Mouse (Mus musculus) layer of hippocampus, adult 2 months (tissue): Measurements from ENCODE around the gene Ppia. TPM values are rescaled to one million over a fixed set of nuclear protein-coding genes. Genes with fewer than 3 reads are reported as not detected.

Source experiments
- DNase-seq, 2 experiments: peaks; one replicate each; pipeline ENCODE4 v3.0.0; 2022; ENCODE audit warnings: low spot score in 2 of 2
- H3K27ac ChIP-seq: fragments of 200-600 bp; 2 replicates; pipeline ENCODE4 v1.8.1; 2022
- H3K4me3 ChIP-seq: fragments of 200-600 bp; 2 replicates; pipeline ENCODE4 v1.8.1; 2022; ENCODE audit warnings: mild to moderate bottlenecking
- CTCF ChIP-seq: fragments of 200-600 bp; conservative IDR thresholded peaks from 2 replicates; pipeline ENCODE4 v1.8.1; 2022; ENCODE audit warnings: antibody characterized with exemption, mild to moderate bottlenecking, moderate library complexity
- microRNA-seq, 2 experiments: library from miRNA; unstranded; fragments of <30 nt; microRNA quantifications; one replicate each; pipeline ENCODE4 v1.2.0; 2021
- total RNA-seq, 2 experiments: library from RNA; stranded (reverse); gene quantifications; 2 replicates each; pipeline ENCODE4 v1.2.3; 2021

Gene Ppia
- total RNA-seq, 2 experiments from 2014 or later = 1,589 to 1,677 TPM

GRCm38 (mm10) chr11:6468541-6468940 is 53.3 kb downstream of the Ppia start:
- no peak for TF ChIP-seq CTCF
- H3K4me3 ChIP-seq = no peak overlapping the region
- no peak overlapping the region for H3K27ac ChIP-seq
- DNase-seq = no peak

Small RNA genes lying within 50 kb of the gene (microRNA-seq; reads per million reads assigned to microRNA genes)
- gene Mir7651 = 0.32 to 0.74 reads per million in 2 experiments

Other genes starting within 250 kb of the Ppia start
- under 1 TPM in 1 of 2 experiments, not detected in 1; 0.31 TPM for gene A730071L15Rik, start 215.4 kb upstream of the Ppia start, total RNA-seq
- gene Nudcd3, start 215.0 kb upstream of the Ppia start, total RNA-seq = 100 to 1,000 TPM; 117 to 118 TPM
- under 1 TPM; 0.27 to 0.51 TPM for gene Npc1l1, start 185.3 kb upstream of the Ppia start, total RNA-seq
- gene Ddx56, start 147.7 kb upstream of the Ppia start, total RNA-seq = 10 to 100 TPM; 40.1 to 48.8 TPM
- 100 to 1,000 TPM in 1 of 2 experiments, 10 to 100 TPM in 1; 98.7 to 104 TPM for gene Tmed4, start 140.6 kb upstream of the Ppia start, total RNA-seq
- gene Ogdh, start 123.8 kb upstream of the Ppia start, total RNA-seq = 100 to 1,000 TPM; 214 to 221 TPM
- gene Zmiz2, start 26.4 kb upstream of the Ppia start, total RNA-seq = 100 to 1,000 TPM; 170 TPM
- gene H2afv, start 29.0 kb downstream of the Ppia start, total RNA-seq = 10 to 100 TPM; 43.6 to 47.3 TPM
- 100 to 1,000 TPM; 234 to 240 TPM for gene Purb, start 60.5 kb downstream of the Ppia start, total RNA-seq
- under 1 TPM; 0.59 to 0.91 TPM for gene Myo1g, start 105.5 kb downstream of the Ppia start, total RNA-seq
- 10 to 100 TPM; 50.2 to 55.8 TPM for gene Ccm2, start 131.4 kb downstream of the Ppia start, total RNA-seq
- gene Nacad, start 190.6 kb downstream of the Ppia start, total RNA-seq = 10 to 100 TPM; 36.9 to 37.1 TPM
- gene Tbrg4, start 210.6 kb downstream of the Ppia start, total RNA-seq = 10 to 100 TPM; 42.9 to 52.9 TPM
- not detected for gene Wap, start 223.2 kb downstream of the Ppia start, total RNA-seq
- gene Ramp3, start 243.1 kb downstream of the Ppia start, total RNA-seq = 1 to 10 TPM; 6.1 to 7.6 TPM